Mouse (Mus musculus): ENCODE results near the gene Ufl1.
"Not testable (repeated sequence)": the region's sequence is repeated elsewhere in the genome, so short reads cannot be mapped to it uniquely, and the experiment has no call there.

Ufl1 gene

GRCm38 (mm10) chr4:25281671-25282038, at the start of gene Ufl1:
TSS of gene Ufl1 (minus strand) at chr4:25281821.
- peak; percentile 96 for DNase-seq

GRCm38 (mm10) chr4:25325684-25326220, 44.1 kb upstream of the Ufl1 start:
- no peak for DNase-seq

- no peak for DNase-seq
Observed at GRCm38 (mm10) chr4:25322631-25323178, 41.1 kb upstream of the Ufl1 start.

GRCm38 (mm10) chr4:25313767-25314166, 32.1 kb upstream of the Ufl1 start:
- DNase-seq: no peak

GRCm38 (mm10) chr4:25285002-25285401, 3.4 kb upstream of the Ufl1 start:
- DNase-seq: not testable (repeated sequence)

GRCm38 (mm10) chr4:25280938-25281670, 517 bp downstream of the Ufl1 start:
- DNase-seq: no peak

GRCm38 (mm10) chr4:25272861-25273627, 8.6 kb downstream of the Ufl1 start:
- no peak for DNase-seq

- no peak for DNase-seq
Observed at GRCm38 (mm10) chr4:25271926-25272325, 9.7 kb downstream of the Ufl1 start.

GRCm38 (mm10) chr4:25267144-25267543, 14.5 kb downstream of the Ufl1 start:
- no peak for DNase-seq

- DNase-seq: no peak
Observed at GRCm38 (mm10) chr4:25257822-25258398, 23.7 kb downstream of the Ufl1 start.

GRCm38 (mm10) chr4:25242776-25243175, 38.8 kb downstream of the Ufl1 start, which contains the start of gene Fhl5:
TSS of gene Fhl5 (minus strand) at chr4:25242876.
- DNase-seq: no peak

GRCm38 (mm10) chr4:25235663-25236062, 46.0 kb downstream of the Ufl1 start:
- not testable (repeated sequence) for DNase-seq

GRCm38 (mm10) chr4:25233767-25234166, 47.9 kb downstream of the Ufl1 start:
- DNase-seq: not testable (repeated sequence)

GRCm38 (mm10) chr4:25232546-25232945, 49.1 kb downstream of the Ufl1 start:
- no peak for DNase-seq

GRCm38 (mm10) chr4:25227527-25227926, 54.1 kb downstream of the Ufl1 start:
- DNase-seq: no peak

- DNase-seq: no peak
Observed at GRCm38 (mm10) chr4:25221927-25222326, 59.7 kb downstream of the Ufl1 start.

- DNase-seq: no peak
Observed at GRCm38 (mm10) chr4:25213451-25213850, 68.2 kb downstream of the Ufl1 start.

- no peak for DNase-seq
Observed at GRCm38 (mm10) chr4:25206166-25206565, 75.5 kb downstream of the Ufl1 start.
